Mouse (Mus musculus): Measurements from ENCODE around the gene Chn1.
A peak's percentile ranks its signal among the peaks of the same experiment; 100 is the strongest.

Gene Chn1

DNA sequence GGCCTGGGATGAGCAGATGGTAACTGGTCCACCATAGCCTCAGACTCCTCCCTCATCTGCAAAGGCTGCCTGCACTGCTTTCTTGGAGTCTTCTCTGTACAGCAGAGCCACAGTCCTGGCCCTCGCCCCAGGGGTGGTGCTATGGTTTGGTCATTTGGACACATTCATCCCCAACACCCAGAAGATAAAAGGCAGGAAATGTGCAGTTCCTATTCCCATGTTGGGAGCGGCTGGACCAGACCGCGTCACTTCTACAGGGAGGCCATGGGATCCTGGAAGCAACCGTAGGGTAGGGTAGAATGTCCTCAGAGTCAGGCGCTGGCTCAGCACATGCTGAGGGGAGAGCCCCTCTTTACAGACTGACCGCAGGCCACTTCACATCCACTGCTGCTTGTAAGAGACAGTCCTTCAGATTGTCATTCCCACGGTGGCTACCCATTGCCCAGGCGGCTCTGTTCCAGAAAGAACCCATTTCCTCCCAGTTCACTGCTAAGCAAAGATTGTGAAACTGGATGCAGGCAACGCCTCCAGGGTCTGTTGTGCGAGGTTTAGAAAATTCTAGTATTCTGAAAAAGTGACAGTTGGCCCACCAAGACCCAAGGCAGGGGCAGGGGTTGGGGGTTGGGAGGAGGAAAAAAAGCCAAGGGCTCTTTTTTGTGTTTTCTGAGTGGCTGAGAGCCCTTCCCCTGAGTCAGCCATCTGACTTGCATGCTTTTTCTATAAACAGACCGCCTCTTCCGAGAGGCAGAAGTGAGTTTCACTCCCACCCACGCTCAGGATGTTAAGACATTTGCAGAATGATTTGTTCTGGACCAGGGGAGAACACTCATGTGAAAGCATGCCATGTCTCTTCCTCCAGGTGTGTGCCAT lies 182.7 kb downstream of the Chn1 start:
- DNase-seq (ENCODE audit: low spot score in 2 of 2) = no peak

DNA sequence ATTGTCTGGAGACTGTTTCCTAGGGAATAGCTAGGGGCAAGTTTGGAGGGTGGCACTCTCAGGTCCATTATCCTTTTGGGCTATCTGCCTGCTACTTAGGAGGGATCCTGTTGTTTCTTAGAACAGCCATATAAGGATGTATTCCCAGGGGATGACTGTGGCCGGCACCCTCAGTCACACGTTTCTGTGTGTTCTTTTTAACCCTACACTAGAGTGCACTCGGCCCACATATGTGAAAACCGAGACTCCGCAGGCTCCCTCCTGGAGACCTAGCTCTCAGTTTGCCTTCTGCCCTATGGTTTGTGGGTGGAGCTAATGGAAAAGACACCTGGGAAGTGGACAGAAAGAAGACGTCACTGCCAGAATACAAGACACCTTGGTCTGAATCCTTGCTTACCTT lies 183.9 kb downstream of the Chn1 start:
- no peak for DNase-seq (ENCODE audit: low spot score in 2 of 2)

GRCm38 (mm10) chr2:73590106-73590505 lies 185.0 kb downstream of the Chn1 start:
- DNase-seq (ENCODE audit: low spot score in 2 of 2) = no peak

DNA sequence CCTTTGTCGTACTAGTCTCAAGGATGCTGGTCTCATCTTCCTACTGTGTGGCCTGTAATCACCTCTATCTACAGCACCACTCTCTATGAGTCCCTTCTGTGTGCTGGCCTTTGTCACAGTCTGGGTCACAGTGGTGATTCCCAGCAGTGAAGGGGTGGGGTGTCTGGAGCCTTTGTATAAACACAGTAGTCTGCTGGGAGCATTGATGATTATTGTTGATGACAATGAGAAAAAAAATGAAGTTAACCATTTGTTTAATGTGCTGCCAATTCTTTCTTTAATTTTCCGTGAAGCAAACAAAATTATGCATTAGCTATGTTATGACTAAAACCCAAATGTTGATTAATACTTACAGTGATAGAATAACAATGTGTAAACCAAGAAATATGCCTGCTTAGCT lies 186.2 kb downstream of the Chn1 start:
- no peak for DNase-seq (ENCODE audit: low spot score in 2 of 2)

- DNase-seq (ENCODE audit: low spot score in 2 of 2) = no peak
These were observed 188.0 kb downstream of the Chn1 start for GRCm38 (mm10) chr2:73587109-73587506.

GRCm38 (mm10) chr2:73586392-73587108 lies 188.6 kb downstream of the Chn1 start:
- DNase-seq (ENCODE audit: low spot score in 2 of 2) = no peak

DNA sequence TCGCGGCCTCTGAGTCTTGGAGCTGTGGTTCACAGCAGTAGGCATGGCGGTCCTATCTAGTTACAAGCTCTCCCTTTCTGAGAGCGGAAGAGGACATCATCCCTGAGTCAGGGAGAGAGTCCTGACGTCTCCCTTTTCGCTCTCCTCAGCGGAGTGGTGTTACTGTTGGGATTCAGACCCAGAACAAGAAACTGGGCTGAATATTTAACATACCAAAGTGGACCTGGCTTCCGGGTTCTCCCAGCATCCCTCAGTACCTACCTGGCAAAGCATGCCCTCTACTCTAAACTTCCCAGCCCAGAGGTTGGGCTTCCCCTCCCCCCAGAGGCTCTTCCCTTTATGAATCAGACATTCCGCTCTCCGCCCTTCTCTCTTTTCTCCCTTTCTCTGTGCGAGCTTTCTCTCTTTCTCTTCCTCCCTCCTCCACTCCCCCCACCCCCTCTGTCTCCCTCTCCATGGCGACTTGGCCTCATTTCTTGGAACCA lies 189.8 kb downstream of the Chn1 start:
- DNase-seq (ENCODE audit: low spot score in 2 of 2) = no peak

DNA sequence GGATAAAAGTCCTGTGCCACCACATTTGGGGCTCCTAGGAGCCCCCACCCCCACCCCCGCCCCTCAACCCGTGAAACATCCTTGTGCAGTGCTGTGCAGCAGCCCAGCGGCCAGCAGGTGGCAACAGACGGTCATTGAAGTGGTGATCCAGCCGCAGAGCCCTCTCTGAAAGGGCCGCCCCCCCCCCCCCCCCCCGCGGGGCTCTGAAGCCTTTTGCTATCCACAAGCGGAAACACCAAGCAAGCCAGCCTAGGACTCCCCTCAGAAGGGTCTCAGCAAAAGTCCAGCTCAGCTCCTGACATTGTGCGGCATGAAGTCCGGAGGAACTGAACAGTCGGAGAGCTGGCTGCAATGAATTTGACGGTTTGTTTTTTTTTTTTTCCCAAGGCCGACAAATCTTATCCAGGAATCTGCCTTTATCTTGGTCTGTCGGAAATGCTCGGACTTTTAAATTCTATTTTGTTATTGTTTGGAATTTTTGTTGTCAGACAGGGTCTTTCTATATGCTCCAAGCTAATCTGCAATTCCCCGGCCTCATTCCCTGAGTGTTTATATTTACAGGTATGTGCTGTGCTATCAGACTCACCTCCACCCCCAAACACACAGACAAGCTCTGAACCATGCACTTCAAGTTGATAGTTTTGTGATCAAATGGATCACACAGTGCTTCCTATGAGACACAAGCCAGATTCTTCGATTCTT lies 190.3 kb downstream of the Chn1 start:
- peak in 1 of 2 experiments; percentile 32 for DNase-seq (ENCODE audit: low spot score in 2 of 2)

- DNase-seq (ENCODE audit: low spot score in 2 of 2) = no peak
These were observed 194.4 kb downstream of the Chn1 start for GRCm38 (mm10) chr2:73580720-73581119.

DNA sequence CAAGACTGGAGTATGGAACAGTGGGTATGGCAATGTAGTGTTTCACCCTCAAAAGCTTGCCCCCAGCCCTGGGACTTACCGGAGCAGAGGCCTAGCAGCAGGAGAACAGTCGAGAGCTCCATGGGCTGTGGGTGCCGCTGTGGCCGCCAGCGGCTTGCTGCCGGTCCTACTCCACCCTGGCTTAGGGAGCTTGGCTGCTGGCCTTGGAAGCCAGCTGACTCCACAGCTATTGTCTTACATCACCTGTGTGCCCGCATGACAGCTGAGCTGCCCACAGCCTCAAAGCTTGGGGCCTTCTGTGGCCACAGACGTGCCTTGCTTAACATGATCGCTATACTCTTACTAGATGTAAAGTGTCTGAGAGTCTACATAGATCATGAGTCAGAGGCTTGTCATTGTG lies 195.0 kb downstream of the Chn1 start, which contains the start of gene Chrna1:
Chrna1 (minus strand) TSS at position 173 of the 400 bp plus-strand sequence.
- no peak for DNase-seq (ENCODE audit: low spot score in 2 of 2)

GRCm38 (mm10) chr2:73579168-73579567 lies 196.0 kb downstream of the Chn1 start:
- no peak for DNase-seq (ENCODE audit: low spot score in 2 of 2)

DNA sequence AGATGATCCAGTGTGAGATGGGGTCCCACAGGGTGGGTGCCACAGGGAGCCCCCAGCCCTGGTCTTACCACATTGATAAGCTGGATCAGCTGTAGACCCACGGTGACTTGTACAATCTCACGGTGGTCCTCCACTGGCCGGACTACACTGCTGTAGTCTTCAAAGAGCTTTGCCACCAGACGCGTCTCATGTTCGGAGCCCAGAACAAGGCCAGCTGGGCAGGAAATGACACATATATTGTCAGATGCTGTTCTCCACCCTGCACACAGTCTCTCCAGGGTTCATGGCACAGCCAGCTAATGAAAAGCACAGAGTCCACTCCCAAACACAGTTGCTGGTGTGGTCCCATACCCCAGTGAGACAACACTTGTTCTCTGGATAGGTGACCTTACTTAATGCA lies 200.7 kb downstream of the Chn1 start:
- DNase-seq (ENCODE audit: low spot score in 2 of 2) = no peak

DNA sequence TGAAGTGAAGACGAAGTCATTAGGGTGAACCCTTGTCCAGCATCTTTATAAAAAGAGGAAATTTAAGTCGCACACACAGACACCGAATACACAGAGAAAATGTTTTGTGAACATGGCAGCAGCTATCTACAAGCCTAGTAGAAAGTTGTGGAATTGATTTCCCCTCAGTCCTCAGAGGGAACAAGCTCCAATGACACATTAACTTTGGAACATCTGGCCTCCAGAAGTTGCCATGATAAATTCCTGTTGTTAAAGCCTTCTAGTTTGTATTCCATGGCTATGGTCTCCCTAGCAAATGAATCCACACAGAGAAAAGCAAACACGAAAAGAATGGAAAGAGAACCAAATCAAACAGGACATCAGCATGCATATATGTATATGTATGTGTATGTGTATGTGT lies 201.6 kb downstream of the Chn1 start:
- no peak for DNase-seq (ENCODE audit: low spot score in 2 of 2)

GRCm38 (mm10) chr2:73572539-73573372 lies 202.4 kb downstream of the Chn1 start:
- peak in 1 of 2 experiments; percentile 17 for DNase-seq (ENCODE audit: low spot score in 2 of 2)

DNA sequence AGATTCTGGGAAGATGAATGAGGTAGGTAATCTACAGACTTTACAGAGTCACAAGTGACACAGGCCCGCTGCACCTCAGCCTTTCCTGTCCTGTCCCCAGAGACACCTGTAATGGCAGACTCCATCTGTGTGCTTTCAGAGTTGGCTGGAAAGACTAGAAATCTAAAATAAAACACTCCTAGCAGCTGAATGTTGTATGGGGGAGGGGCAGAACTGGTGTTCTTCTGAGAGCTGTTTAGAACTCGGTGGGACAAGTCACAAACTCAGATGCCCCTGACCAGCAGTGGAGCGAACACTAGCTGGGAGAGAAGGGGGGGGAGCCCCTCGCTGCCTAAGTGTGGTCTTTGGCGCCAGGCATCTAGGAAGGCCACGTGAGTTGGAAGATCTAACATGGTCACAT lies 203.2 kb downstream of the Chn1 start:
- DNase-seq (ENCODE audit: low spot score in 2 of 2) = no peak

DNA sequence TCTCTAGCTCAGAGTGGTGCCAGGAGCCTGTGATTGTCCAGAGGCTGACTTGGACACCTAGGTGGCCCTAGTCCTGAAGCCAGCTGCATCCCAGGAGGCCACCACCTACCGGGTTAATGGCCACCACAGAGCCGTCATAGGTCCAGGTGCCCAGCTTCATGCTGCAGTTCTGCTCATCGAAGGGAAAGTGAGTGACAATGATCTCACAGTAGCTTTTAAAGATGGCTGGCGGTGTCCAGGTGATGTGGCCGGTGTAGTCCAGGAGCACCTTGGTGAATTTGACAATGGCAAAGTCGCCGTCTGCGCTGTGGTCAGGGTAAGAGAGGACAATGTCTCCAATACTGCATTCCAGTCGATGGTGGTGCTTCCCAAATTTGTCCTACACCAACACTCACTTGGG lies 203.8 kb downstream of the Chn1 start:
- no peak for DNase-seq (ENCODE audit: low spot score in 2 of 2)

GRCm38 (mm10) chr2:73566989-73567605 lies 208.0 kb downstream of the Chn1 start:
- DNase-seq (ENCODE audit: low spot score in 2 of 2) = peak in 1 of 2 experiments; percentile 46

- DNase-seq (ENCODE audit: low spot score in 2 of 2) = peak in 1 of 2 experiments; percentile 18
These were observed 209.0 kb downstream of the Chn1 start for GRCm38 (mm10) chr2:73566162-73566561.

GRCm38 (mm10) chr2:73563690-73564089 lies 211.5 kb downstream of the Chn1 start:
- no peak for DNase-seq (ENCODE audit: low spot score in 2 of 2)

DNA sequence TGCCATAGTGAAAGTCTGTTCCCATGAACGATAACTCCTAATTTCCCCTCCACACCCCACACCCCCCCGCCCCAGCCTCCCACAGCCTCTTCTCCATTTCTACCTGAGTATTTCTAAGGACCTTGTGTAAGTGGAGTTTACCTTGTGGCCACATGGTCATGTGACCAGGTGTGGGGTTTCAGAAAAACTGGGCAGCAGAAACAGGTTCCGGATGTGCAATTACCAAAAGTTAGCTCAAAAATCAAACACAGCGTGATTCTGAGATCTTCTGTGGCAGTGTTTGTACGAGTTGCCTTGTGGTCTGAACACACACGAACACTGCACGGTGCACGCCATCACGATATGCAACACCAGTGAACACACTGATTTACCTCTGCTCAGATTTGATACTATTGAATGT lies 212.5 kb downstream of the Chn1 start:
- no peak for DNase-seq (ENCODE audit: low spot score in 2 of 2)

DNA sequence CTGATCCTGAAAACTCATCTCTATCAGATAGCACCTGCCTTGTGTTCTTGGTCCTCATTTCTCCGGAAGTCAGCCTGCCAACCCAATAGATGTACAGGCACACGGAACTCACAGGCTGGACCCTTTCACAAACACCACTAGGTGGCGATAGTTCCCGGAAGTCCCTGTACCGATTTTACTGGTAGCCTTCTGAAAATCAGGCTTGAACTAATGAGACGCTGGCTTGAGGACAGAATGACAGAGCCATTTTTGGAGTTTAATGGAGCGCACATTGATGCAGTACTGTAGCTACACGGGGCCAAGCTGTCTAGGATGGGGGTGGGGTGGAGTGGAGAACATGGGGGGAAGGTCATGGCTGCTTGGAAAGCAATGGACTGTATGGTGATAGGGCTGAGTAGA lies 213.5 kb downstream of the Chn1 start:
- DNase-seq (ENCODE audit: low spot score in 2 of 2) = peak in 1 of 2 experiments; percentile 16

Measured in spleen, postnatal 14 days (tissue).